Mouse (Mus musculus): Measurements from ENCODE around the gene Gnao1.

- TF ChIP-seq CTCF (IDR thresholded peaks at IDR 0.05; ENCODE audit: low read depth, low read length) (no peak), POLR2A (IDR thresholded peaks at IDR 0.05; ENCODE audit: borderline replicate concordance, low read depth, low read length) (no peak)
Observed at GRCm38 (mm10) chr8:93866271-93866670, 56.5 kb downstream of the Gnao1 start.
